Mouse (Mus musculus) MEL (cell line): ENCODE measurements around the gene Ccdc125. TPM values are rescaled to one million over a fixed set of nuclear protein-coding genes. Genes with fewer than 3 reads are reported as not detected.
A peak's percentile ranks its signal among the peaks of the same experiment; 100 is the strongest.

Experiments
- DNase-seq: peaks from one replicate; pipeline ENCODE4 v3.0.0; 2011; ENCODE audit warnings: low read depth, low spot score
- H3K27ac ChIP-seq: 2 replicates; pipeline ENCODE4 v1.5.1; 2012; ENCODE audit warnings: low read depth, mild to moderate bottlenecking, control low read depth, low read length, moderate library complexity; ENCODE audit not compliant: control insufficient read depth
- H3K27me3 ChIP-seq, 2 experiments: fragments of 150-350 bp in 1 of 2; sonication (generic) in 1 of 2; 2 replicates each; pipeline ENCODE4 v1.6.1; 2012; ENCODE audit warnings: low read length in 2 of 2, mild to moderate bottlenecking in 2 of 2, improper control_type of control experiment in 1 of 2, moderate library complexity in 1 of 2; ENCODE audit not compliant: insufficient read depth in 2 of 2, control insufficient read depth in 1 of 2
- H3K36me3 ChIP-seq, 2 experiments: 2 replicates each; pipeline ENCODE4 v1.6.1; 2012 to 2014; ENCODE audit warnings: low read length in 2 of 2, improper control_type of control experiment in 1 of 2, inconsistent platforms in 1 of 2, mild to moderate bottlenecking in 1 of 2; ENCODE audit not compliant: insufficient read depth in 2 of 2, control insufficient read depth in 1 of 2
- H3K4me1 ChIP-seq, 2 experiments: fragments of 150-350 bp in 1 of 2; sonication (generic) in 1 of 2; 2 replicates each; pipeline ENCODE4 v1.6.1; 2012; ENCODE audit warnings: low read length in 2 of 2, improper control_type of control experiment in 1 of 2, mild to moderate bottlenecking in 1 of 2; ENCODE audit not compliant: insufficient read depth in 2 of 2, control insufficient read depth in 1 of 2
- H3K4me3 ChIP-seq, 2 experiments: fragments of 150-350 bp in 1 of 2; sonication (generic) in 1 of 2; 2 replicates each; pipeline ENCODE4 v1.5.1; 2012; ENCODE audit warnings: low read depth in 2 of 2, low read length in 2 of 2, mild to moderate bottlenecking in 2 of 2, moderate library complexity in 2 of 2, control low read depth in 1 of 2, improper control_type of control experiment in 1 of 2; ENCODE audit not compliant: control insufficient read depth in 1 of 2, insufficient read depth in 1 of 2
- H3K79me2 ChIP-seq: 2 replicates; pipeline ENCODE4 v1.6.1; 2012; ENCODE audit warnings: mild to moderate bottlenecking, low read length, moderate library complexity; ENCODE audit not compliant: control insufficient read depth, poor library complexity, insufficient read depth
- H3K9ac ChIP-seq: 2 replicates; pipeline ENCODE4 v1.6.1; 2012; ENCODE audit warnings: low read depth, mild to moderate bottlenecking, control low read depth, low read length, moderate library complexity; ENCODE audit not compliant: control insufficient read depth, poor library complexity, severe bottlenecking
- H3K9me3 ChIP-seq: fragments of 150-350 bp; sonication (generic); replicated peaks from 2 replicates; pipeline ENCODE4 v1.6.1; 2012; ENCODE audit warnings: mild to moderate bottlenecking, low read length, improper control_type of control experiment, moderate library complexity; ENCODE audit not compliant: insufficient read depth
- EP300 ChIP-seq, 2 experiments: IDR thresholded peaks; 2 replicates each; pipeline ENCODE4 v1.6.1; 2011; ENCODE audit warnings: improper control_type of control experiment in 2 of 2, low read length in 2 of 2, low read depth in 1 of 2, mild to moderate bottlenecking in 1 of 2
- GATA1 ChIP-seq: IDR thresholded peaks from 2 replicates; pipeline ENCODE4 v1.6.1; 2011; ENCODE audit warnings: low read depth, low read length, improper control_type of control experiment
- JUND ChIP-seq: IDR thresholded peaks from 2 replicates; pipeline ENCODE4 v1.6.1; 2011; ENCODE audit warnings: low read depth, mild to moderate bottlenecking, improper control_type of control experiment, low read length
- MAFK ChIP-seq: IDR thresholded peaks from 2 replicates; pipeline ENCODE4 v1.6.1; 2011; ENCODE audit warnings: low read depth, mild to moderate bottlenecking, low read length, improper control_type of control experiment, borderline replicate concordance
- MEF2A ChIP-seq: IDR thresholded peaks from 2 replicates; pipeline ENCODE4 v1.6.1; 2014; ENCODE audit warnings: low read depth, mild to moderate bottlenecking, inconsistent platforms, low read length, improper control_type of control experiment; ENCODE audit not compliant: poor library complexity, insufficient replicate concordance, severe bottlenecking; ENCODE audit errors: extremely low read depth
- MXI1 ChIP-seq: IDR thresholded peaks from 2 replicates; pipeline ENCODE4 v1.6.1; 2011; ENCODE audit warnings: mild to moderate bottlenecking, low read depth, low read length, improper control_type of control experiment
- MYB ChIP-seq: IDR thresholded peaks from 2 replicates; pipeline ENCODE4 v1.6.1; 2011; ENCODE audit warnings: mild to moderate bottlenecking, low read depth, low read length, improper control_type of control experiment
- MYC ChIP-seq: IDR thresholded peaks from 2 replicates; pipeline ENCODE4 v1.6.1; 2011; ENCODE audit warnings: low read depth, mild to moderate bottlenecking, low read length, improper control_type of control experiment, moderate library complexity
- NRF1 ChIP-seq: IDR thresholded peaks from 2 replicates; pipeline ENCODE4 v1.6.1; 2014; ENCODE audit warnings: low read depth, mild to moderate bottlenecking, inconsistent platforms, low read length, improper control_type of control experiment, moderate library complexity; ENCODE audit not compliant: poor library complexity, insufficient read depth, severe bottlenecking
- POLR2AphosphoS5 ChIP-seq: IDR thresholded peaks from 2 replicates; pipeline ENCODE4 v1.6.1; 2012; ENCODE audit warnings: low read depth, borderline replicate concordance, mild to moderate bottlenecking, inconsistent platforms, low read length, moderate library complexity, mixed read lengths
- SMC3 ChIP-seq: IDR thresholded peaks from 2 replicates; pipeline ENCODE4 v1.6.1; 2011; ENCODE audit warnings: low read depth, low read length, improper control_type of control experiment
- TAL1 ChIP-seq: IDR thresholded peaks from 2 replicates; pipeline ENCODE4 v1.6.1; 2012; ENCODE audit warnings: mild to moderate bottlenecking, inconsistent platforms, low read length, moderate library complexity, mixed read lengths
- TBP ChIP-seq: IDR thresholded peaks from 2 replicates; pipeline ENCODE4 v1.8.0; 2011; ENCODE audit warnings: low read depth, low read length, improper control_type of control experiment
- ZKSCAN1 ChIP-seq: IDR thresholded peaks from 2 replicates; pipeline ENCODE4 v1.6.1; 2012; ENCODE audit warnings: low read depth, mild to moderate bottlenecking, inconsistent platforms, low read length, improper control_type of control experiment, moderate library complexity
- ZNF384 ChIP-seq: IDR thresholded peaks from 2 replicates; pipeline ENCODE4 v1.6.1; 2012; ENCODE audit warnings: low read depth, mild to moderate bottlenecking, inconsistent platforms, low read length, improper control_type of control experiment
- polyA plus RNA-seq, 2 experiments: library from polyadenylated mRNA; stranded (reverse) in 1 of 2; unstranded in 1 of 2; fragments of >175 nt in 1 of 2; fragments of >200 nt in 1 of 2; gene quantifications; 2 replicates each; pipeline versions ENCODE4 v1.2.1 to v1.2.4; 2012; ENCODE audit warnings: low replicate concordance in 2 of 2, low read depth in 1 of 2; ENCODE audit not compliant: insufficient read length in 2 of 2, insufficient read depth in 1 of 2, missing spikeins in 1 of 2
- total RNA-seq: library from RNA; depleted of rRNA; stranded (reverse); fragments of 300-350 nt; gene quantifications from 2 replicates; pipeline ENCODE4 v1.2.3, GENCODE M21; 2012

Gene Ccdc125
- total and polyA plus RNA-seq, 3 experiments, result 0.29 TPM; not detected in 2

GRCm38 (mm10) chr13:100715467-100715866, 46.0 kb downstream of the Ccdc125 start:
- Histone ChIP-seq H3K27me3 (no peaks in the 10 kb centered on the region), H3K9me3 (no peaks in the 10 kb centered on the region), H3K4me3 (no peak overlapping the region), H3K9ac (no peak overlapping the region), H3K4me1 (peaks cover 0 to 3% of the 10 kb centered on the region in 2 experiments; a peak in 1 of 4 replicates), H3K79me2 (no peaks in the 10 kb centered on the region), H3K27ac (no peak overlapping the region), H3K36me3 (peaks cover 16 to 34% of the 10 kb centered on the region in 2 experiments)
- DNase-seq, result no peak
- TF ChIP-seq JUND (no peak), EP300 (IDR thresholded peaks at IDR 0.05; ENCODE audit: low read depth in 1 of 2, low read length in 2 of 2) (peak; percentile 25 to 32; a peak in 1 of 4 replicates), TAL1 (0 out of 2 replicates have a peak, but pooled peaks have one; percentile 11)

GRCm38 (mm10) chr13:100721656-100722055, 52.1 kb downstream of the Ccdc125 start:
- peaks cover 11 to 12% of the 10 kb centered on the region in 2 experiments; a peak in 3 of 4 replicates for H3K4me1 ChIP-seq
- H3K79me2 ChIP-seq, result peaks cover 18% of the 10 kb centered on the region
- no peak for DNase-seq
- TF ChIP-seq MXI1, result no peak
- TF ChIP-seq GATA1, result no peak
- no peak for TF ChIP-seq POLR2AphosphoS5
- no peak for TF ChIP-seq MAFK
- no peak for TF ChIP-seq TBP
- no peak for TF ChIP-seq MEF2A
- no peak for TF ChIP-seq SMC3
- no peak overlapping the region for H3K9ac ChIP-seq
- H3K36me3 ChIP-seq, result peaks cover 21% of the 10 kb centered on the region in 2 experiments
- H3K9me3 ChIP-seq, result no peaks in the 10 kb centered on the region
- H3K27me3 ChIP-seq, result no peaks in the 10 kb centered on the region
- no peak overlapping the region for H3K4me3 ChIP-seq
- H3K27ac ChIP-seq, result no peak overlapping the region

- TF ChIP-seq TAL1, result no peak
- no peak for TF ChIP-seq MYC
- no peak for TF ChIP-seq ZKSCAN1
- TF ChIP-seq JUND, result no peak
- TF ChIP-seq MYB, result no peak
- no peak for TF ChIP-seq NRF1
- no peak for TF ChIP-seq ZNF384
- no peak for TF ChIP-seq MAFK
- no peak for TF ChIP-seq SMC3
- TF ChIP-seq, all 39 proteins: peak for 0
- no peaks in the 10 kb centered on the region for H3K9me3 ChIP-seq
- H3K4me1 ChIP-seq, result peaks cover 12 to 17% of the 10 kb centered on the region in 2 experiments; a peak in 3 of 4 replicates
- peaks cover 15 to 38% of the 10 kb centered on the region in 2 experiments for H3K36me3 ChIP-seq
- no peak overlapping the region for H3K27ac ChIP-seq
- DNase-seq, result no peak
- no peak overlapping the region for H3K4me3 ChIP-seq
- no peaks in the 10 kb centered on the region for H3K27me3 ChIP-seq
- no peak overlapping the region for H3K9ac ChIP-seq
- H3K79me2 ChIP-seq, result peaks cover 35% of the 10 kb centered on the region
Observed at GRCm38 (mm10) chr13:100724051-100724754, 54.7 kb downstream of the Ccdc125 start.
